19 mouse cellular contexts compared by ENCODE assay signal in the genomic region with DNA sequence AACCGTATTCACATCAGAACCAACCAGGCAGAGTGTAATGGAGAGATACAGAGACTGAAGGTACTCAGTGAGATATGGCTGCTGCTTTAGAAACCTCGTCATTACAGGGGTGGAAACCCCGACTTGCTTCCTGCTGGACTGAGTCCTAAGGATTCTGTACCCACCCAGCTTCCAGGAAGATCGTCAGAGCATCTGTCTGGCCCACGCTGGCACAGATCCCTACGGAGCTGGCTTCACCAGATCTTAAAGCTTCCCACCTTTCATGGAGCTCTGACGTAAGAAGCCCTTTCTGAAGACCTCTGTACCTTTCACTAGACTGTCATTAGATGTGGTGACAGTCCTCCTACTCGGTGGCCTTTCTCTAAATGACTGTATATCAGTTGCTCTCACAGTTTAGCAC.
DNase-seq lines count a peak whose midpoint lies in the region; ATAC-seq and TF ChIP-seq lines count a peak whose summit lies in the region.
"Had no signal": no experiment of that assay in that cellular context is flagged by ENCODE, and none has a peak within 500 bp of the region (broad histone marks: within the 10 kb centered on the region; RNA-seq: fewer than 3 reads in every experiment).

No protein-coding gene starts in this region.

- no peaks in the 10 kb centered on the region for H3K36me3 ChIP-seq in MEL (ENCODE audit: control insufficient read depth in 1 of 2, insufficient read depth in 2 of 2, low read length in 2 of 2)
- H3K36me3 ChIP-seq: embryonic facial prominence, embryonic 10.5 days; heart, embryonic 12.5 days; hindbrain, embryonic 12.5 days had no signal

- peak; percentile 20 to 26 for DNase-seq in cerebellum, postnatal 14 days
- DNase-seq in cerebellum, postnatal 36 days: no peak
- DNase-seq in lung, postnatal 36 days: peak; percentile 27
- DNase-seq in lung, postnatal 14 days: no peak
- DNase-seq in MEL (ENCODE audit: low read depth, low spot score): peak; percentile 7
- DNase-seq in yolk sac, embryonic 10.5 days (ENCODE audit: low spot score): peak; percentile 5
- DNase-seq: adrenal gland, postnatal 14 days; cerebellum, adult 8-10 months; gastrocnemius, postnatal 14 days; heart, postnatal 36 days had no signal

- no peaks in the 10 kb centered on the region for H3K4me1 ChIP-seq in MEL (ENCODE audit: control insufficient read depth in 1 of 2, insufficient read depth in 2 of 2, low read length in 2 of 2)

- no peak overlapping the region for H3K27ac ChIP-seq in MEL (ENCODE audit: control insufficient read depth, low read depth, low read length)
- H3K27ac ChIP-seq: embryonic facial prominence, embryonic 10.5 days; forebrain, embryonic 13.5 days; hindbrain, postnatal 0 days had no signal

- no peak for TF ChIP-seq CTCF in MEL (IDR thresholded peaks at IDR 0.05 in 2 of 3, conservative IDR thresholded peaks at IDR 0.05 in 1 of 3; ENCODE audit: control insufficient read depth in 1 of 3, insufficient read depth in 1 of 3, low read depth in 2 of 3, low read length in 3 of 3, poor library complexity in 1 of 3, severe bottlenecking in 1 of 3)

- H3K79me2 ChIP-seq in MEL (ENCODE audit: control insufficient read depth, insufficient read depth, low read length, poor library complexity): no peaks in the 10 kb centered on the region

- TF ChIP-seq EP300 in MEL (IDR thresholded peaks at IDR 0.05; ENCODE audit: low read depth in 1 of 2, low read length in 2 of 2): no peak

- peaks cover 0 to 1% of the 10 kb centered on the region in 2 experiments; a peak in 1 of 4 replicates for H3K27me3 ChIP-seq in MEL (ENCODE audit: control insufficient read depth in 1 of 2, insufficient read depth in 2 of 2, low read length in 2 of 2)

- no peak for TF ChIP-seq RAD21 in MEL (IDR thresholded peaks at IDR 0.05; ENCODE audit: low read depth, low read length)

- TF ChIP-seq POLR2A in MEL (IDR thresholded peaks at IDR 0.05; ENCODE audit: control insufficient read depth in 1 of 2, insufficient read depth in 1 of 2, low read depth in 1 of 2, low read length in 2 of 2, poor library complexity in 1 of 2): no peak

- H3K9ac ChIP-seq in MEL (ENCODE audit: control insufficient read depth, low read depth, low read length, poor library complexity, severe bottlenecking): no peak overlapping the region
- H3K9ac ChIP-seq: forebrain, postnatal 0 days; heart, embryonic 12.5 days; hindbrain, embryonic 12.5 days had no signal

- H3K4me3 ChIP-seq in MEL (ENCODE audit: control insufficient read depth in 1 of 2, insufficient read depth in 1 of 2, low read depth in 2 of 2, low read length in 2 of 2): no peak overlapping the region
- H3K4me3 ChIP-seq: embryonic facial prominence, embryonic 10.5 days; forebrain, embryonic 13.5 days; heart, embryonic 12.5 days; hindbrain, embryonic 12.5 days had no signal

- ATAC-seq in granulocyte monocyte progenitor cell, adult 5-6 weeks (replicated peaks; ENCODE audit: poor library complexity, severe bottlenecking): no peak
- ATAC-seq: activated CD4-positive, CD25-positive, alpha-beta regulatory T cell, adult 4 months; forebrain, embryonic 13.5 days; hindbrain, postnatal 0 days; Patski had no signal

- H3K9me3 ChIP-seq in MEL (replicated peaks; ENCODE audit: insufficient read depth, low read length): no peaks in the 10 kb centered on the region
- H3K9me3 ChIP-seq: embryonic facial prominence, embryonic 10.5 days; forebrain, embryonic 13.5 days; heart, embryonic 12.5 days; hindbrain, embryonic 12.5 days had no signal

TF ChIP-seq in MEL, 35 proteins besides CTCF, POLR2A, EP300 and RAD21:
- no peak for TF ChIP-seq ETS1 (IDR thresholded peaks at IDR 0.05; ENCODE audit: low read depth, low read length)
- TF ChIP-seq SMC3 (IDR thresholded peaks at IDR 0.05; ENCODE audit: low read depth, low read length): no peak
- no peak for TF ChIP-seq ELF1 (IDR thresholded peaks at IDR 0.05; ENCODE audit: low read depth, low read length)
- TF ChIP-seq ZC3H11A (IDR thresholded peaks at IDR 0.05; ENCODE audit: low read depth, low read length): no peak
- TF ChIP-seq SIN3A (IDR thresholded peaks at IDR 0.05; ENCODE audit: low read length): no peak

Comparison
In these comparisons a context has a peak if more than half of its experiments do, and no peak if none do; other contexts are left out.
1. DNase-seq: peak in cerebellum, postnatal 14 days (2 of 2), lung, postnatal 36 days (single experiment), MEL (single experiment) and yolk sac, embryonic 10.5 days (single experiment); none in cerebellum, postnatal 36 days (0 of 2) and lung, postnatal 14 days (single experiment).